Mouse (Mus musculus) splenic B cell, adult 2 months (primary cell): ENCODE data around the gene Arhgef17.
A peak's percentile ranks its signal among the peaks of the same experiment; 100 is the strongest.

Experiments used
- DNase-seq: peaks from one replicate; pipeline ENCODE4 v3.0.0-alpha.2; 2011; ENCODE audit warnings: low read depth, low spot score
- H3K27me3 ChIP-seq: 2 replicates; pipeline ENCODE4 v1.6.1; 2012; ENCODE audit warnings: mild to moderate bottlenecking, low read length, moderate library complexity, mixed read lengths; ENCODE audit not compliant: control insufficient read depth, poor library complexity, insufficient read depth, severe bottlenecking
- H3K36me3 ChIP-seq: 2 replicates; pipeline ENCODE4 v1.6.1; 2012; ENCODE audit warnings: mild to moderate bottlenecking, low read length, moderate library complexity, mixed read lengths; ENCODE audit not compliant: control insufficient read depth, poor library complexity, insufficient read depth, severe bottlenecking

The Arhgef17 gene

GRCm38 (mm10) chr7:100844385-100845025 lies 87.4 kb downstream of the Arhgef17 start:
- Histone ChIP-seq H3K27me3 (no peaks in the 10 kb centered on the region), H3K36me3 (peaks cover 3% of the 10 kb centered on the region)
- DNase-seq, result no peak

GRCm38 (mm10) chr7:100843866-100844265 lies 88.0 kb downstream of the Arhgef17 start:
- no peaks in the 10 kb centered on the region for H3K27me3 ChIP-seq
- peaks cover 3% of the 10 kb centered on the region for H3K36me3 ChIP-seq
- no peak for DNase-seq

- DNase-seq, result no peak
- H3K27me3 ChIP-seq, result no peaks in the 10 kb centered on the region
- peaks cover 1% of the 10 kb centered on the region; the same call in 1 of the 2 replicates for H3K36me3 ChIP-seq
These were observed 89.7 kb downstream of the Arhgef17 start for GRCm38 (mm10) chr7:100842175-100842574.

- Histone ChIP-seq H3K27me3 (no peaks in the 10 kb centered on the region), H3K36me3 (no peaks in the 10 kb centered on the region)
- DNase-seq, result no peak
These were observed 90.3 kb downstream of the Arhgef17 start for GRCm38 (mm10) chr7:100841608-100842007.

GRCm38 (mm10) chr7:100840906-100841305 lies 91.0 kb downstream of the Arhgef17 start:
- no peaks in the 10 kb centered on the region for H3K36me3 ChIP-seq
- no peak for DNase-seq

GRCm38 (mm10) chr7:100839632-100840402 lies 92.1 kb downstream of the Arhgef17 start:
- Histone ChIP-seq H3K36me3 (no peaks in the 10 kb centered on the region), H3K27me3 (no peaks in the 10 kb centered on the region)
- DNase-seq, result no peak

More at GRCm38 (mm10) chr7:100840906-100841305, 91.0 kb downstream of the Arhgef17 start:
- H3K27me3 ChIP-seq, result no peaks in the 10 kb centered on the region

- no peaks in the 10 kb centered on the region for H3K36me3 ChIP-seq
- H3K27me3 ChIP-seq, result no peaks in the 10 kb centered on the region
- no peak for DNase-seq
These were observed 94.2 kb downstream of the Arhgef17 start for GRCm38 (mm10) chr7:100837701-100838100.

GRCm38 (mm10) chr7:100836657-100837056 lies 95.2 kb downstream of the Arhgef17 start:
- DNase-seq, result no peak
- H3K36me3 ChIP-seq, result no peaks in the 10 kb centered on the region

GRCm38 (mm10) chr7:100835711-100836110 lies 96.2 kb downstream of the Arhgef17 start:
- no peaks in the 10 kb centered on the region for H3K27me3 ChIP-seq
- no peak for DNase-seq
- H3K36me3 ChIP-seq, result no peaks in the 10 kb centered on the region

More at GRCm38 (mm10) chr7:100836657-100837056, 95.2 kb downstream of the Arhgef17 start:
- no peaks in the 10 kb centered on the region for H3K27me3 ChIP-seq

- peak; percentile 59 for DNase-seq
- H3K27me3 ChIP-seq, result no peaks in the 10 kb centered on the region
- H3K36me3 ChIP-seq, result no peaks in the 10 kb centered on the region
These were observed 96.7 kb downstream of the Arhgef17 start for GRCm38 (mm10) chr7:100835168-100835567.

GRCm38 (mm10) chr7:100833859-100834258 lies 98.0 kb downstream of the Arhgef17 start:
- no peak for DNase-seq
- no peaks in the 10 kb centered on the region for H3K27me3 ChIP-seq

GRCm38 (mm10) chr7:100828549-100828948 lies 103.4 kb downstream of the Arhgef17 start:
- DNase-seq, result no peak
- H3K27me3 ChIP-seq, result no peaks in the 10 kb centered on the region

More at GRCm38 (mm10) chr7:100833859-100834258, 98.0 kb downstream of the Arhgef17 start:
- H3K36me3 ChIP-seq, result no peaks in the 10 kb centered on the region

GRCm38 (mm10) chr7:100824661-100825060 lies 107.2 kb downstream of the Arhgef17 start:
- DNase-seq, result no peak
- Histone ChIP-seq H3K27me3 (no peaks in the 10 kb centered on the region), H3K36me3 (no peaks in the 10 kb centered on the region)

More at GRCm38 (mm10) chr7:100828549-100828948, 103.4 kb downstream of the Arhgef17 start:
- no peaks in the 10 kb centered on the region for H3K36me3 ChIP-seq
